Mouse (Mus musculus): ENCODE measurements around the gene Steap3. TPM values are rescaled to one million over a fixed set of nuclear protein-coding genes. Genes with fewer than 3 reads are reported as not detected.

Steap3 gene
- 0.32 TPM for polyA plus RNA-seq (2014; fragmentation: Illumina TruSeq; extraction: RNeasy Lipid Tissue Mini Kit (QIAGEN cat#74804); ENCODE audit: low read depth, low replicate concordance)

GRCm38 (mm10) chr1:120272605-120273004 is at the start of gene Steap3:
Steap3 (minus strand) TSS chr1:120272705.

Other genes starting within 250 kb of the Steap3 start
- gene Tmem37, start 198.6 kb downstream of the Steap3 start, polyA plus RNA-seq (2014; fragmentation: Illumina TruSeq; extraction: RNeasy Lipid Tissue Mini Kit (QIAGEN cat#74804); ENCODE audit: low read depth, low replicate concordance), result 0.15 TPM
- gene Dbi, start 151.6 kb downstream of the Steap3 start, polyA plus RNA-seq (2014; fragmentation: Illumina TruSeq; extraction: RNeasy Lipid Tissue Mini Kit (QIAGEN cat#74804); ENCODE audit: low read depth, low replicate concordance), result 103 TPM
- 18.2 TPM for gene 3110009E18Rik, start 151.5 kb downstream of the Steap3 start, polyA plus RNA-seq (2014; fragmentation: Illumina TruSeq; extraction: RNeasy Lipid Tissue Mini Kit (QIAGEN cat#74804); ENCODE audit: low read depth, low replicate concordance)
- gene C1ql2, start 67.9 kb upstream of the Steap3 start, polyA plus RNA-seq (2014; fragmentation: Illumina TruSeq; extraction: RNeasy Lipid Tissue Mini Kit (QIAGEN cat#74804); ENCODE audit: low read depth, low replicate concordance), result not detected
- not detected for gene Marco, start 232.3 kb upstream of the Steap3 start, polyA plus RNA-seq (2014; fragmentation: Illumina TruSeq; extraction: RNeasy Lipid Tissue Mini Kit (QIAGEN cat#74804); ENCODE audit: low read depth, low replicate concordance)